Mouse (Mus musculus): Measurements from ENCODE around the gene Slfn14. TPM values are rescaled to one million over a fixed set of nuclear protein-coding genes. Genes with fewer than 3 reads are reported as not detected.

The Slfn14 gene
- polyA plus RNA-seq (2014; fragmentation: Illumina TruSeq; extraction: RNeasy Lipid Tissue Mini Kit (QIAGEN cat#74804); ENCODE audit: low read depth, low replicate concordance) = not detected

GRCm38 (mm10) chr11:83286566-83286965 is at the start of gene Slfn14:
Gene Slfn14, minus strand, starts transcription at chr11:83286726.

DNA sequence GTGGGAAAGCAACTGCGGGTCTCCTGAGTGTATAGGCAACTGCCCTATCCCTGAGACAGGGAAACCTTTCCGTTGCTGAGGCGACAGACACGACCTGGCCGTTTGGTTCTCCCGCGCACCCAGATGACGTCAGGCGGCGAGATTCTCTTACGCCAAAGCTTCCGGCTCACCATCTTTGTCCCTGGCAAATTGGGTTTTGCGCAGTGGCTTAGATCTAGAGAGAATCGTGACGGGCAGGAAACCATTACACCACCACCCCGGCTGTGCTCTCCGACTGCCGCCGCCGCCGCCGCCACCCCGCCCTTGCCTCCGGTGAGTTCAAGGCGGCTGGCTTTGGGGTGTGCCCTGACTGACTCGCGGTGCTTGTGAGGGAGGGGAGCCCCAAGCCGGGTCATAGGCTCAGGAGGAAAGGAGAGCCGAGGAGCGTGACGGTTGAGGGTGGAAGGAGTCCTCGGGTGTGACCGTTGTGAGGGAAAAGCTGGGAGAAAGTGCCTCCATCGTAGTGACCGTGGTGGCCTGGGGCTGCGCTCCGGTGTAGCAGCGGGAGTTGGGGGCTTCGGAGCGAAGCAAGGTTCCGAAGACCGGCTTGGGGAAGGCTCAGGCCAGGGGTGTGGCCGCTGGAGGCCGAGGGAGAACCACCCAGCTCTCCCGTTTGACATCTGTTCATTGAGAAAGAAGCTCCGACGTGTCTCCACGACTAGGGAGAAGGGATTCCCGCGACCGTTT is 16.2 kb upstream of the Slfn14 start, which contains the start of gene Pex12:
Pex12 (minus strand) TSS at position 61 of the 726 bp plus-strand sequence.

DNA sequence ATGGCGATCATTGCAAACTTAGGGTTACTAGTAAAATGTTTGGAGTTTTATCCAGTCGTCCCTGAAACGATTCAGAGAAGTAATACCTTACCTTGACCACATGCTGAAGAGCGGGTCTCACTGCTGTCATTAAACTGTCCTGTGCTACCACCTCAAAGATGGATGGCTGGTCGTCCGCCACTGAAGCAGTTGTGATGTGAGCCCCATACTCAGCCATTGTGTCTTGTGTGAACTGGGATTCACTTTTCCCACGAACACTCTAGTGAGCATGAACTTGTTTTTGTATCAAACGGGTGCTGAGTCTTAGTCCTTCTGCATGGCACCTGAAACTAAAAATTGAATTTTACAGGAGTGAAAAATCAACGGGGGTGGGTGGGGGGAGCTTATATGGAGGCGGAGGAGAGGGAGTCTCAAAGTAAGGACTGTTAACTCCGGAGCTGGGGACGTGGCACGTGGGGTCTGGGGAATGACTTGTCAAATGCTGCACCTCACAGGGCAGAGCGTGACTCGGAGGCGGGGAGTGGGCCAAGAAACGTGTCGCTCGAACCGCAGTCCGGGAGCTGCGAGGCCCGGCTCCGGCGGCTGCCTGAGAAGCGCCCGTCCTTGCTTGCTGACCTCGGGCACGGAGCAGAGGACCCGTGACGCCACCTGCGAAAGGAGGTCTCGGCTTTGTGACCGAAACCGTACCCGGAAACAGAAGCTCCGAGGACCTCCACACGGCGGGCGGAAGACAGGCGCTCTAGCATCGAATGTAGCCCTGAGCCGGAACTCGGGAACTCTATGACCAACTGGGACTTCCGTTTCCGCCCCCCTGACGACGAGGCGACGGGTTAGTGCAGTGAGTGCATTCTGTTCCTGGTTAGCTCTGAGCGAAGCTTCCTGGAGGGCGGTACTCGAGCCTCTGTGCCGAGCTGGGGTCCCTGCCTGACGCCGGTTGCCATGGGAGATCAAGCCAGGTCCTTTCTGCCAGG is 12.0 kb upstream of the Slfn14 start, which contains the start of gene Ap2b1:
Ap2b1 (plus strand) TSS at position 800 of the 971 bp plus-strand sequence.

Other genes starting within 250 kb of the Slfn14 start
- 9.8 TPM for gene Slfn2, start 221.6 kb downstream of the Slfn14 start, polyA plus RNA-seq (2014; fragmentation: Illumina TruSeq; extraction: RNeasy Lipid Tissue Mini Kit (QIAGEN cat#74804); ENCODE audit: low read depth, low replicate concordance)
- 0.82 TPM for gene Slfn1, start 169.9 kb downstream of the Slfn14 start, polyA plus RNA-seq (2014; fragmentation: Illumina TruSeq; extraction: RNeasy Lipid Tissue Mini Kit (QIAGEN cat#74804); ENCODE audit: low read depth, low replicate concordance)
- gene Slfn4, start 111.5 kb downstream of the Slfn14 start, polyA plus RNA-seq (2014; fragmentation: Illumina TruSeq; extraction: RNeasy Lipid Tissue Mini Kit (QIAGEN cat#74804); ENCODE audit: low read depth, low replicate concordance) = 0.35 TPM
- 11.0 TPM for gene Slfn3, start 95.4 kb downstream of the Slfn14 start, polyA plus RNA-seq (2014; fragmentation: Illumina TruSeq; extraction: RNeasy Lipid Tissue Mini Kit (QIAGEN cat#74804); ENCODE audit: low read depth, low replicate concordance)
- gene Ap2b1, start 12.3 kb upstream of the Slfn14 start, polyA plus RNA-seq (2014; fragmentation: Illumina TruSeq; extraction: RNeasy Lipid Tissue Mini Kit (QIAGEN cat#74804); ENCODE audit: low read depth, low replicate concordance) = 55.1 TPM
- 33.0 TPM for gene Pex12, start 15.9 kb upstream of the Slfn14 start, polyA plus RNA-seq (2014; fragmentation: Illumina TruSeq; extraction: RNeasy Lipid Tissue Mini Kit (QIAGEN cat#74804); ENCODE audit: low read depth, low replicate concordance)
- gene Rasl10b, start 122.4 kb upstream of the Slfn14 start, polyA plus RNA-seq (2014; fragmentation: Illumina TruSeq; extraction: RNeasy Lipid Tissue Mini Kit (QIAGEN cat#74804); ENCODE audit: low read depth, low replicate concordance) = 1.2 TPM
- gene Gas2l2, start 142.7 kb upstream of the Slfn14 start, polyA plus RNA-seq (2014; fragmentation: Illumina TruSeq; extraction: RNeasy Lipid Tissue Mini Kit (QIAGEN cat#74804); ENCODE audit: low read depth, low replicate concordance) = not detected
- not detected for gene 1700020L24Rik, start 151.0 kb upstream of the Slfn14 start, polyA plus RNA-seq (2014; fragmentation: Illumina TruSeq; extraction: RNeasy Lipid Tissue Mini Kit (QIAGEN cat#74804); ENCODE audit: low read depth, low replicate concordance)
- gene Mmp28, start 176.3 kb upstream of the Slfn14 start, polyA plus RNA-seq (2014; fragmentation: Illumina TruSeq; extraction: RNeasy Lipid Tissue Mini Kit (QIAGEN cat#74804); ENCODE audit: low read depth, low replicate concordance) = 2.9 TPM
- gene Taf15, start 186.4 kb upstream of the Slfn14 start, polyA plus RNA-seq (2014; fragmentation: Illumina TruSeq; extraction: RNeasy Lipid Tissue Mini Kit (QIAGEN cat#74804); ENCODE audit: low read depth, low replicate concordance) = 193 TPM
- not detected for gene Heatr9, start 235.4 kb upstream of the Slfn14 start, polyA plus RNA-seq (2014; fragmentation: Illumina TruSeq; extraction: RNeasy Lipid Tissue Mini Kit (QIAGEN cat#74804); ENCODE audit: low read depth, low replicate concordance)
- not detected for gene Ccl5, start 243.8 kb upstream of the Slfn14 start, polyA plus RNA-seq (2014; fragmentation: Illumina TruSeq; extraction: RNeasy Lipid Tissue Mini Kit (QIAGEN cat#74804); ENCODE audit: low read depth, low replicate concordance)

All from adrenal gland, adult 10 weeks (tissue).